Mouse (Mus musculus) urinary bladder, postnatal 10 days (tissue): ENCODE measurements around the gene Zfp131.
"Not testable (repeated sequence)": the region's sequence is repeated elsewhere in the genome, so short reads cannot be mapped to it uniquely, and the experiment has no call there.

ENCODE experiments used
- DNase-seq: peaks from one replicate; pipeline ENCODE4 v3.0.0; 2022; ENCODE audit warnings: low spot score

Gene Zfp131

GRCm38 (mm10) chr13:119790761-119791579 lies at the start of gene Zfp131:
TSS of gene Zfp131 (minus strand) at chr13:119790889.
- peak; percentile 73 for DNase-seq

- DNase-seq, result not testable (repeated sequence)
These were observed 49.3 kb upstream of the Zfp131 start for GRCm38 (mm10) chr13:119839982-119840381.

GRCm38 (mm10) chr13:119837719-119838337 lies 47.1 kb upstream of the Zfp131 start:
- not testable (repeated sequence) for DNase-seq

- not testable (repeated sequence) for DNase-seq
These were observed 45.7 kb upstream of the Zfp131 start for GRCm38 (mm10) chr13:119836324-119836811.

GRCm38 (mm10) chr13:119835320-119836056 lies 44.8 kb upstream of the Zfp131 start, which contains the start of gene D13Ertd608e:
TSS of gene D13Ertd608e (plus strand) at chr13:119836006.
- not testable (repeated sequence) for DNase-seq

GRCm38 (mm10) chr13:119830116-119830515 lies 39.4 kb upstream of the Zfp131 start, which contains the start of gene AF067063:
TSS of gene AF067063 (minus strand) at chr13:119830216.
- DNase-seq, result not testable (repeated sequence)

GRCm38 (mm10) chr13:119817579-119818206 lies 27.0 kb upstream of the Zfp131 start:
- no peak for DNase-seq

- DNase-seq, result no peak
These were observed 26.1 kb upstream of the Zfp131 start for GRCm38 (mm10) chr13:119816798-119817197.

- no peak for DNase-seq
These were observed 19.3 kb upstream of the Zfp131 start for GRCm38 (mm10) chr13:119810031-119810430.

GRCm38 (mm10) chr13:119808937-119809336 lies 18.2 kb upstream of the Zfp131 start:
- DNase-seq, result no peak

- DNase-seq, result no peak
These were observed 7.0 kb upstream of the Zfp131 start for GRCm38 (mm10) chr13:119797656-119798055.

GRCm38 (mm10) chr13:119792791-119793404 lies 2.2 kb upstream of the Zfp131 start:
- DNase-seq, result no peak

GRCm38 (mm10) chr13:119791580-119792135 lies 969 bp upstream of the Zfp131 start:
- no peak for DNase-seq

GRCm38 (mm10) chr13:119789851-119790717 lies 605 bp downstream of the Zfp131 start:
- DNase-seq, result peak; percentile 20

- no peak for DNase-seq
These were observed 7.1 kb downstream of the Zfp131 start for GRCm38 (mm10) chr13:119783581-119783980.

GRCm38 (mm10) chr13:119768541-119768940 lies 22.1 kb downstream of the Zfp131 start:
- DNase-seq, result no peak

GRCm38 (mm10) chr13:119766480-119766879 lies 24.2 kb downstream of the Zfp131 start:
- DNase-seq, result no peak

GRCm38 (mm10) chr13:119756831-119757230 lies 33.9 kb downstream of the Zfp131 start:
- DNase-seq, result no peak

- peak; percentile 21 for DNase-seq
These were observed 34.8 kb downstream of the Zfp131 start, which contains the start of gene Nim1k for GRCm38 (mm10) chr13:119755681-119756471. TSS of gene Nim1k (minus strand) at chr13:119755882.
